Comparison of ENCODE assay signal across 13 mouse cellular contexts in the genomic region with DNA sequence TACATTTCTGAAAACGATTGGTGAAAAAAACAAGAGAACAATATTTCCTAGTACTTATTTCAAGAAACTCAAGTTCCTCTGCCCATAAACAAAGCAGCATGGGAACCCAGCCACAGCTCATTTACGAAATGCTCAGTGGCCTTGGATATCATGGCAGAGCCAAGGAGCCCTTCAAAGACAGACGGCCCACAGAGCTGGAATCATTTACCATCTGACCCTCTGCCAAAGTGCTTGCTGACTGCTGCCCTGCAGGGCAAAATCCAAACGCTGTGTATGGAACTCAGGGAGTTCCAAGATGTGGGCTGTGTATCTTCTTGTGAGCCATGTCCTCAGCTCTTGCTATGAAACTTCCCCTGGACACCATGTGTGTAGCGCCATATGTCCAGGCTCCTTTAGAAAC. TPM values are rescaled to one million over a fixed set of nuclear protein-coding genes. Genes with fewer than 3 reads are reported as not detected.
DNase-seq lines count a peak whose midpoint lies in the region; ATAC-seq lines count a peak whose summit lies in the region.
"Had no signal": no experiment of that assay in that cellular context is flagged by ENCODE, and none has a peak within 500 bp of the region (broad histone marks: within the 10 kb centered on the region; RNA-seq: fewer than 3 reads in every experiment).

No protein-coding gene starts in this region.

- no peaks in the 10 kb centered on the region for H3K27me3 ChIP-seq in kidney, embryonic 15.5 days
- H3K27me3 ChIP-seq: heart, embryonic 15.5 days had no signal

- no peak overlapping the region for H3K4me3 ChIP-seq in kidney, embryonic 15.5 days (replicated peaks)
- H3K4me3 ChIP-seq: erythroblast, embryonic 14.5 days; heart, embryonic 15.5 days had no signal

- H3K9ac ChIP-seq in kidney, embryonic 15.5 days = no peak overlapping the region
- H3K9ac ChIP-seq: heart, embryonic 15.5 days; liver, postnatal 0 days had no signal

- H3K4me1 ChIP-seq in kidney, embryonic 15.5 days = 0 out of 2 replicates have a peak, but pooled peaks cover 4% of the 10 kb centered on the region

- H3K9me3 ChIP-seq in kidney, embryonic 15.5 days (replicated peaks) = no peaks in the 10 kb centered on the region
- H3K9me3 ChIP-seq: heart, embryonic 15.5 days had no signal

- H3K36me3 ChIP-seq in kidney, embryonic 15.5 days = no peaks in the 10 kb centered on the region
- H3K36me3 ChIP-seq: heart, embryonic 15.5 days had no signal

- ATAC-seq in kidney, embryonic 15.5 days (replicated peaks; ENCODE audit: low FRiP score) = no peak
- ATAC-seq: liver, postnatal 0 days had no signal

- peak; percentile 76 to 87 for DNase-seq in cerebellum, postnatal 10 days
- no peak for DNase-seq in cerebellum, postnatal 36 days
- DNase-seq in kidney, adult 11 months = peak; percentile 88
- peak; percentile 49 for DNase-seq in adrenal gland, postnatal 14 days
- peak; percentile 94 for DNase-seq in kidney, adult 9 months
- no peak for DNase-seq in layer of hippocampus, adult 11-12 months (ENCODE audit: low spot score)
- no peak for DNase-seq in urinary bladder, postnatal 25 days (ENCODE audit: low spot score)
- DNase-seq: liver, postnatal 0 days; right cerebral cortex, postnatal 25 days had no signal

- no peak overlapping the region for H3K4me2 ChIP-seq in kidney, embryonic 15.5 days
- H3K4me2 ChIP-seq: heart, embryonic 15.5 days had no signal

- H3K27ac ChIP-seq in kidney, embryonic 15.5 days = no peak overlapping the region
- H3K27ac ChIP-seq: heart, embryonic 15.5 days had no signal

- 79% methylated on average over 5 of the region's 5 CpGs for WGBS in kidney, embryonic 15.5 days

RNA-seq across cellular contexts. Expression of a gene that starts 38.0 kb away (rescaled TPM):
- polyA plus RNA-seq in kidney, embryonic 15.5 days (2015; fragmentation: Nextera tagmentation; extraction: Ambion mirVana) = 7.7 and 10.4 TPM in 2 replicates
- 3.1 and 4.1 TPM in 2 replicates for total RNA-seq in adrenal gland, postnatal 14 days (2021)
- total RNA-seq: megakaryocyte progenitor cell, adult 5-6 weeks had no signal

Comparison
In these comparisons a context has a peak if more than half of its experiments do, and no peak if none do; other contexts are left out.
1. DNase-seq: peak in cerebellum, postnatal 10 days (2 of 2), kidney, adult 11 months (single experiment), adrenal gland, postnatal 14 days (single experiment) and kidney, adult 9 months (single experiment); none in cerebellum, postnatal 36 days (0 of 2), layer of hippocampus, adult 11-12 months (single experiment) and urinary bladder, postnatal 25 days (single experiment).